Mouse (Mus musculus) G1E (cell line): Measurements from ENCODE around the gene BC080695. TPM values are rescaled to one million over a fixed set of nuclear protein-coding genes. Genes with fewer than 3 reads are reported as not detected.
"Not testable (repeated sequence)": the region's sequence is repeated elsewhere in the genome, so short reads cannot be mapped to it uniquely, and the experiment has no call there.

ENCODE experiments used
- ATAC-seq: 2 replicates; pipeline ENCODE4 v1.8.0; 2016; ENCODE audit warnings: mild to moderate bottlenecking; ENCODE audit not compliant: insufficient number of reproducible peaks, poor library complexity, low FRiP score, severe bottlenecking; ENCODE audit errors: extremely low read depth
- DNase-seq: peaks from one replicate; pipeline ENCODE4 v3.0.0; 2012; ENCODE audit warnings: low spot score
- H3K27me3 ChIP-seq: 2 replicates; pipeline ENCODE4 v1.6.1; 2012; ENCODE audit warnings: mild to moderate bottlenecking, low read length, inconsistent platforms; ENCODE audit not compliant: insufficient read depth
- H3K36me3 ChIP-seq: replicated peaks from 2 replicates; pipeline ENCODE3; 2012; ENCODE audit warnings: mild to moderate bottlenecking, inconsistent platforms
- H3K4me1 ChIP-seq: 2 replicates; pipeline ENCODE4 v1.6.1; 2012; ENCODE audit warnings: low read depth, low read length, inconsistent platforms, mixed read lengths; ENCODE audit not compliant: insufficient read depth
- H3K4me3 ChIP-seq: 2 replicates; pipeline ENCODE4 v1.5.1; 2012; ENCODE audit warnings: low read depth, mild to moderate bottlenecking, inconsistent platforms, low read length, moderate library complexity, mixed read lengths
- H3K9me3 ChIP-seq: replicated peaks from 2 replicates; pipeline ENCODE4 v1.6.1; 2012; ENCODE audit warnings: inconsistent platforms
- CTCF ChIP-seq: IDR thresholded peaks from 2 replicates; pipeline ENCODE4 v1.5.1; 2012; ENCODE audit warnings: low read depth, low read length, inconsistent platforms, mixed read lengths
- GATA1 ChIP-seq: IDR thresholded peaks from 2 replicates; pipeline ENCODE4 v1.6.1; 2012; ENCODE audit warnings: borderline replicate concordance, low read length, inconsistent platforms, mixed read lengths
- GATA2 ChIP-seq: IDR thresholded peaks from 2 replicates; pipeline ENCODE4 v1.6.1; 2012; ENCODE audit warnings: low read depth, low read length, inconsistent platforms, borderline replicate concordance
- POLR2AphosphoS5 ChIP-seq: IDR thresholded peaks from 2 replicates; pipeline ENCODE4 v1.6.1; 2012; ENCODE audit warnings: low read depth, low read length, inconsistent platforms; ENCODE audit not compliant: insufficient replicate concordance
- TAL1 ChIP-seq: conservative IDR thresholded peaks from 2 replicates; pipeline ENCODE4 v1.6.1; 2012; ENCODE audit warnings: low read depth, low read length, inconsistent platforms, mixed read lengths
- polyA plus RNA-seq: library from polyadenylated mRNA; stranded (reverse); fragments of >175 nt; gene quantifications from 2 replicates; pipeline ENCODE4 v1.2.3, GENCODE M21; 2012
- total RNA-seq, 2 experiments: library from RNA; stranded (forward) in 1 of 2; stranded (reverse) in 1 of 2; fragments of 200-1000 nt in 1 of 2; fragments of >200 nt in 1 of 2; fragmentation: Nextera tagmentation in 1 of 2; gene quantifications; 2 replicates each; pipeline ENCODE4 v1.2.3; 2014 to 2017

The BC080695 gene
- total RNA-seq (2014; fragmentation: Nextera tagmentation) (not detected in 2 replicates), total RNA-seq (2017) (not detected in 2 replicates), polyA plus RNA-seq (not detected in 2 replicates)

GRCm38 (mm10) chr4:143551400-143551799, at the start of gene BC080695, which contains the start of gene Gm13057:
Gene BC080695, plus strand, starts transcription at chr4:143551700.
Gene Gm13057, plus strand, starts transcription at chr4:143551709.
- H3K4me1 ChIP-seq, DNase-seq, ATAC-seq, H3K27me3 ChIP-seq, H3K36me3 ChIP-seq, H3K9me3 ChIP-seq, H3K4me3 ChIP-seq: not testable (repeated sequence)

DNA sequence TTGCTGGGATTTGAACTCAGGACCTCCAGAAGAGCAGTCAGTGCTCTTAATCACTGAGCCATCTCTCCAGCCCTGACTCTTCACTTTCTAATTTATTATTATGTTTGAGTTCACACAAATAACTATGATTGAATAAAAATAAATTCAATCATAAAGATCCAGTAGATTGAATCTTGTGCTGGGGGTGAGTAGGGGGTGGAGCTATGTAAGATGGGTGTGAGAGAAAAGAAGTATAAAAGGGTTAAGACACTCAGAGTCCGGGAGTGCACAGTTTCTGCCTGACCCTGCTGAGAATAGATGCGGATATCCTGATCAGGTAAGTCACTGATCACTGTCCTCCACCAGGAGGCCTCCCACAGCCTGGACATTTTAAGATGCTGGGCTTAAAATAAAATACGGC, 40.5 kb upstream of the BC080695 start, which contains the start of gene Gm13043:
Gene Gm13043 (plus strand): TSS at position 301 of the 400 bp plus-strand sequence.
- H3K27me3 ChIP-seq, result no peaks in the 10 kb centered on the region
- no peaks in the 10 kb centered on the region for H3K9me3 ChIP-seq
- no peak for TF ChIP-seq GATA1
- no peak for TF ChIP-seq TAL1
- no peak for TF ChIP-seq CTCF
- TF ChIP-seq GATA2, result no peak
- TF ChIP-seq POLR2AphosphoS5, result no peak
- no peak for DNase-seq
- no peaks in the 10 kb centered on the region for H3K4me1 ChIP-seq
- no peaks in the 10 kb centered on the region for H3K36me3 ChIP-seq
- no peak for ATAC-seq
- no peak within 1 kb of the TSS for H3K4me3 ChIP-seq

DNA sequence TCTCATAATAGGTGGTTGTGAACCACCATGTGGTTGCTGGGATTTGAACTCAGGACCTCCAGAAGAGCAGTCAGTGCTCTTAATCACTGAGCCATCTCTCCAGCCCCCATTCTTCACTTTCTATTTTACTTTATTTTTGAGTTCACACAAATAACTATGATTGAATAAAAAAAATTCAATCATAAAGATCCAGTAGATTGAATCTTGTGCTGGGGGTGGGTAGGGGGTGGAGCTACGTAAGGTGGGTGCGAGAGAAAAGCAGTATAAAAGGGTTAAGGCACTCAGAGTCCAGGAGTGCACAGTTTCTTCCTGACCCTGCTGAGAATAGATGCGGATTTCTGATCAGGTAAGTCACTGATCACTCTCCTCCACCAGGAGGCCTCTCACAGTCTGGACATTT, 15.8 kb upstream of the BC080695 start, which contains the start of gene Gm13040:
Gene Gm13040 (plus strand): TSS at position 301 of the 400 bp plus-strand sequence.
- not testable (repeated sequence) for H3K27me3 ChIP-seq, H3K4me1 ChIP-seq, H3K4me3 ChIP-seq, H3K36me3 ChIP-seq, H3K9me3 ChIP-seq, ATAC-seq, DNase-seq

GRCm38 (mm10) chr4:143611927-143612326, 60.4 kb downstream of the BC080695 start:
- ATAC-seq, DNase-seq, H3K4me3 ChIP-seq, H3K36me3 ChIP-seq, H3K27me3 ChIP-seq, H3K9me3 ChIP-seq, H3K4me1 ChIP-seq: not testable (repeated sequence)

- H3K4me1 ChIP-seq, H3K27me3 ChIP-seq, DNase-seq, H3K36me3 ChIP-seq, H3K4me3 ChIP-seq, ATAC-seq, H3K9me3 ChIP-seq: not testable (repeated sequence)
Measured at GRCm38 (mm10) chr4:143614703-143615102, 63.2 kb downstream of the BC080695 start, which contains the start of gene Gm13083. Gene Gm13083, plus strand, starts transcription at chr4:143615003.

DNA sequence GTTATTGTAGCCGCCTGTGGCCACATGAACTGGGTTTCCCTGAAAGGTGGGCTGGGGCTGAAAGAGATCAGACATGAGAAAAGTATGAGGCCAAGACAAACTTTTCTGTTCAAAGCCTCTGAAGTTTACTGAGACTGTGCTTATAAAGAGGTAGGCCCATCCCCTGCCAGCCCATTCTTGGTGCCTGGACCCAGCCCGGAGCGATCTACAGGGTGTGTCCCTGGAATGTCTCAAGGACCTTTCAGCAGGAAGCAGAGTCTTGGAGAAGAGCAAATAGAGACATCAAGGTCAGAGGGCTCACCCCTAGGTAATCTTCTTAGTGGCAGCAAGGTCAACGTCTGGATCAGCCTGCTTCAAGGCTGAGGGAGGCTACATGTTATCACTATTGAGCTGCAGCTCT, 66.6 kb downstream of the BC080695 start:
- not testable (repeated sequence) for ATAC-seq, H3K36me3 ChIP-seq, H3K27me3 ChIP-seq, H3K4me1 ChIP-seq, H3K9me3 ChIP-seq, DNase-seq, H3K4me3 ChIP-seq

Other genes with a start within 250 kb of the BC080695 start
- gene Lrrc38, start 201.9 kb upstream of the BC080695 start, total RNA-seq (2014; fragmentation: Nextera tagmentation), result not detected in 2 replicates
- not detected in 2 replicates for gene Lrrc38, start 201.9 kb upstream of the BC080695 start, total RNA-seq (2017)
- not detected in 2 replicates for gene Lrrc38, start 201.9 kb upstream of the BC080695 start, polyA plus RNA-seq
- gene Pramel1, start 157.3 kb upstream of the BC080695 start, total RNA-seq (2014; fragmentation: Nextera tagmentation), result not detected in 2 replicates
- gene Pramel1, start 157.3 kb upstream of the BC080695 start, total RNA-seq (2017), result 0.06 TPM in 1 of 2 replicates, not detected in the other
- not detected in 2 replicates for gene Pramel1, start 157.3 kb upstream of the BC080695 start, polyA plus RNA-seq
- gene Pramef8, start 139.3 kb upstream of the BC080695 start, total RNA-seq (2014; fragmentation: Nextera tagmentation), result 24.6 and 28.7 TPM in 2 replicates
- gene Pramef8, start 139.3 kb upstream of the BC080695 start, total RNA-seq (2017), result 32.2 and 37.9 TPM in 2 replicates
- 0.88 and 1.2 TPM in 2 replicates for gene Pramef8, start 139.3 kb upstream of the BC080695 start, polyA plus RNA-seq
- gene Oog4, start 101.4 kb upstream of the BC080695 start, total RNA-seq (2014; fragmentation: Nextera tagmentation), result not detected in 2 replicates
- gene Oog4, start 101.4 kb upstream of the BC080695 start, total RNA-seq (2017), result 0.05 TPM in 1 of 2 replicates, not detected in the other
- not detected in 2 replicates for gene Oog4, start 101.4 kb upstream of the BC080695 start, polyA plus RNA-seq
- not detected in 2 replicates for gene Gm13043, start 40.4 kb upstream of the BC080695 start, total RNA-seq (2014; fragmentation: Nextera tagmentation)
- not detected in 2 replicates for gene Gm13043, start 40.4 kb upstream of the BC080695 start, total RNA-seq (2017)
- gene Gm13043, start 40.4 kb upstream of the BC080695 start, polyA plus RNA-seq, result not detected in 2 replicates
- not detected in 2 replicates for gene Gm13040, start 15.7 kb upstream of the BC080695 start, total RNA-seq (2014; fragmentation: Nextera tagmentation)
- 0.12 TPM in 1 of 2 replicates, not detected in the other for gene Gm13040, start 15.7 kb upstream of the BC080695 start, total RNA-seq (2017)
- gene Gm13040, start 15.7 kb upstream of the BC080695 start, polyA plus RNA-seq, result not detected in 2 replicates
- gene Gm13057, start within 50 bp of the BC080695 start, total RNA-seq (2014; fragmentation: Nextera tagmentation), result not detected in 2 replicates
- gene Gm13057, start within 50 bp of the BC080695 start, total RNA-seq (2017), result not detected in 2 replicates
- not detected in 2 replicates for gene Gm13057, start within 50 bp of the BC080695 start, polyA plus RNA-seq
- gene Gm13083, start 63.3 kb downstream of the BC080695 start, total RNA-seq (2014; fragmentation: Nextera tagmentation), result not detected in 2 replicates
- 0.11 and 0.12 TPM in 2 replicates for gene Gm13083, start 63.3 kb downstream of the BC080695 start, total RNA-seq (2017)
- not detected in 2 replicates for gene Gm13083, start 63.3 kb downstream of the BC080695 start, polyA plus RNA-seq
- not detected in 2 replicates for gene Gm13088, start 105.5 kb downstream of the BC080695 start, total RNA-seq (2014; fragmentation: Nextera tagmentation)
- gene Gm13088, start 105.5 kb downstream of the BC080695 start, total RNA-seq (2017), result 0.16 TPM in 1 of 2 replicates, not detected in the other
- not detected in 2 replicates for gene Gm13088, start 105.5 kb downstream of the BC080695 start, polyA plus RNA-seq
- gene Gm13089, start 151.0 kb downstream of the BC080695 start, total RNA-seq (2014; fragmentation: Nextera tagmentation), result not detected in 2 replicates
- 0.06 TPM in 1 of 2 replicates, not detected in the other for gene Gm13089, start 151.0 kb downstream of the BC080695 start, total RNA-seq (2017)
- gene Gm13089, start 151.0 kb downstream of the BC080695 start, polyA plus RNA-seq, result not detected in 2 replicates
- gene Gm13078, start 167.8 kb downstream of the BC080695 start, total RNA-seq (2014; fragmentation: Nextera tagmentation), result not detected in 2 replicates
- gene Gm13078, start 167.8 kb downstream of the BC080695 start, total RNA-seq (2017), result not detected in 2 replicates
- not detected in 2 replicates for gene Gm13078, start 167.8 kb downstream of the BC080695 start, polyA plus RNA-seq
- not detected in 2 replicates for gene Gm13023, start 237.7 kb downstream of the BC080695 start, total RNA-seq (2014; fragmentation: Nextera tagmentation)
- gene Gm13023, start 237.7 kb downstream of the BC080695 start, total RNA-seq (2017), result 0.22 TPM in 1 of 2 replicates, not detected in the other
- not detected in 2 replicates for gene Gm13023, start 237.7 kb downstream of the BC080695 start, polyA plus RNA-seq